Mouse (Mus musculus) layer of hippocampus, adult 18-20 months (tissue): ENCODE measurements at regions not wholly inside any gene's neighbourhood (a gene's known extent, or its start where the extent isn't known, plus 50 kb on each side); places are given as distances from the start of the nearest gene placed in this dataset.
A peak's percentile ranks its signal among the peaks of the same experiment; 100 is the strongest.

Experiments
- DNase-seq, 2 experiments: peaks; one replicate each; pipeline ENCODE4 v3.0.0; 2022; ENCODE audit warnings: low spot score in 2 of 2

GRCm38 (mm10) chr2:148559376-148559775 lies 113.0 kb upstream of the Nxt1 start:
- DNase-seq, result no peak

- DNase-seq, result no peak
Measured at GRCm38 (mm10) chr2:148558365-148558764, 114.0 kb upstream of the Nxt1 start.

- DNase-seq, result no peak
Measured at GRCm38 (mm10) chr2:148551207-148551606, 107.8 kb upstream of the Cd93 start.

- no peak for DNase-seq
Measured at GRCm38 (mm10) chr2:148549618-148550017, 106.3 kb upstream of the Cd93 start.

- no peak for DNase-seq
Measured at GRCm38 (mm10) chr2:148542340-148542739, 99.0 kb upstream of the Cd93 start.

GRCm38 (mm10) chr2:148537914-148538510 lies 94.6 kb upstream of the Cd93 start:
- DNase-seq, result no peak

- DNase-seq, result no peak
Measured at GRCm38 (mm10) chr2:148537251-148537650, 93.9 kb upstream of the Cd93 start.

GRCm38 (mm10) chr2:148536608-148537007 lies 93.2 kb upstream of the Cd93 start:
- no peak for DNase-seq

- peak in 1 of 2 experiments; percentile 55 for DNase-seq
Measured at GRCm38 (mm10) chr2:148535562-148536180, 92.3 kb upstream of the Cd93 start.

GRCm38 (mm10) chr2:148532051-148532450 lies 88.7 kb upstream of the Cd93 start:
- no peak for DNase-seq

GRCm38 (mm10) chr2:148530546-148530945 lies 87.2 kb upstream of the Cd93 start:
- no peak for DNase-seq

GRCm38 (mm10) chr2:148529900-148530299 lies 86.5 kb upstream of the Cd93 start:
- DNase-seq, result no peak

GRCm38 (mm10) chr2:148527755-148528154 lies 84.4 kb upstream of the Cd93 start:
- DNase-seq, result no peak

GRCm38 (mm10) chr2:148525496-148525895 lies 82.1 kb upstream of the Cd93 start:
- no peak for DNase-seq

- DNase-seq, result no peak
Measured at GRCm38 (mm10) chr2:148523401-148523800, 80.0 kb upstream of the Cd93 start.

- DNase-seq, result no peak
Measured at GRCm38 (mm10) chr2:148522936-148523335, 79.6 kb upstream of the Cd93 start.

- DNase-seq, result no peak
Measured at GRCm38 (mm10) chr2:148521966-148522575, 78.7 kb upstream of the Cd93 start.

GRCm38 (mm10) chr2:148520291-148520690 lies 76.9 kb upstream of the Cd93 start:
- no peak for DNase-seq

GRCm38 (mm10) chr2:148519689-148520290 lies 76.4 kb upstream of the Cd93 start:
- no peak for DNase-seq

GRCm38 (mm10) chr2:148517906-148518305 lies 74.5 kb upstream of the Cd93 start:
- no peak for DNase-seq

- DNase-seq, result no peak
Measured at GRCm38 (mm10) chr2:148510008-148510681, 66.8 kb upstream of the Cd93 start.

GRCm38 (mm10) chr2:148509357-148509756 lies 66.0 kb upstream of the Cd93 start:
- DNase-seq, result no peak
